Mouse (Mus musculus) testis, adult 2 months (tissue): ENCODE results near the gene Cd68. TPM values are rescaled to one million over a fixed set of nuclear protein-coding genes. Genes with fewer than 3 reads are reported as not detected.
"Not testable (repeated sequence)": the region's sequence is repeated elsewhere in the genome, so short reads cannot be mapped to it uniquely, and the experiment has no call there.

Experiments
- H3K27ac ChIP-seq: fragments of 200-500 bp; 2 replicates; pipeline ENCODE4 v1.5.1; 2012; ENCODE audit warnings: low read depth, low read length; ENCODE audit not compliant: control insufficient read depth, insufficient read depth
- H3K27me3 ChIP-seq: fragments of 200-500 bp; 2 replicates; pipeline ENCODE4 v1.6.1; 2012; ENCODE audit warnings: mild to moderate bottlenecking, low read length, moderate library complexity; ENCODE audit not compliant: control insufficient read depth, insufficient read depth
- H3K36me3 ChIP-seq: fragments of 200-500 bp; 2 replicates; pipeline ENCODE4 v1.6.1; 2012; ENCODE audit warnings: mild to moderate bottlenecking, low read length; ENCODE audit not compliant: control insufficient read depth, insufficient read depth
- H3K4me1 ChIP-seq: fragments of 200-500 bp; 2 replicates; pipeline ENCODE4 v1.6.1; 2012; ENCODE audit warnings: low read length; ENCODE audit not compliant: control insufficient read depth, insufficient read depth
- H3K4me3 ChIP-seq: fragments of 200-500 bp; 2 replicates; pipeline ENCODE4 v1.5.1; 2012; ENCODE audit warnings: low read depth, mild to moderate bottlenecking, low read length, moderate library complexity, mixed read lengths; ENCODE audit not compliant: control insufficient read depth
- CTCF ChIP-seq: fragments of 200-500 bp; IDR thresholded peaks from 2 replicates; pipeline ENCODE4 v1.5.1; 2012; ENCODE audit warnings: low read depth, mild to moderate bottlenecking, inconsistent platforms, low read length, moderate library complexity; ENCODE audit not compliant: control insufficient read depth, insufficient read depth, insufficient replicate concordance
- POLR2A ChIP-seq: fragments of 200-500 bp; IDR thresholded peaks from 2 replicates; pipeline ENCODE4 v1.6.1; 2012; ENCODE audit warnings: low read depth, mild to moderate bottlenecking, inconsistent platforms, low read length, moderate library complexity; ENCODE audit not compliant: control insufficient read depth
- polyA plus RNA-seq: library from polyadenylated mRNA; depleted of rRNA; stranded (reverse); fragments of >200 nt; gene quantifications from 2 replicates; pipeline ENCODE4 v1.2.3, GENCODE M21; 2012; rRNA removed

The Cd68 gene
- polyA plus RNA-seq, 1 experiment, result 4.4 TPM

DNA sequence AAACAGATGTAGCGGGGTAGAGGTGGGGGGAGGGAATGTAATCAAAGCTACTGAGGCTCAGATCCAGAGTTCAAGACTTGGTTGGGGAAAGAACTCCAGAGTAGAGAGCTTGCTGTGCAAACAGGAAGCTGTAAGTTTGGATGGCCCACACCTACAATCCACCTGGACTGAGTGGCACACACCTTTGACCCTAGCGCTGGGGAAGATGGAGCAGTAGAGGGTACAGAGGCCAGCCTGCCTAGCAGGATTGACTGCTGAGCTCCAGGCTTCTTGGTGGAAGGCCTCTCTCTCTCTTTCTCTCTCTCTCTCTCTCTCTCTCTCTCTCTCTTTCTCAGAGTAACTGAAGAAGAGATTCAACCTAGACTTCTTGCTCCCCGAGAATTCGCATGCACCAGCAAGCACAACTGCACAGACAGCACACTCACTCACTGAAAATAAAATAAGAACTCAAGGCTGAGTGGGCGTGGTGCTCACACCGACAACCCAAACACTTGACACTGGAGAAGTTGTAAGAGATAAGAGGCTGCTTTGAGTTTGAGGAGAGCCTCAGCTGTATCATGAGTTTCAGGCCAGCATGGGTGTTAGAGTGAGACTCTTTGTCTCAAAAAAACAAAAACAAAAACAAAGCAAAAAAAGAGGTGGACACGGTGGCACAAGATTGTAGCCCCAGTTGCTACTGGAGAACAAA, 45.4 kb downstream of the Cd68 start:
- Histone ChIP-seq H3K36me3 (no peaks in the 10 kb centered on the region), H3K4me3 (no peak overlapping the region), H3K4me1 (peaks cover 16% of the 10 kb centered on the region), H3K27ac (no peak overlapping the region; the same call in 1 of the 2 replicates), H3K27me3 (no peaks in the 10 kb centered on the region)
- TF ChIP-seq CTCF, result no peak
- no peak for TF ChIP-seq POLR2A

DNA sequence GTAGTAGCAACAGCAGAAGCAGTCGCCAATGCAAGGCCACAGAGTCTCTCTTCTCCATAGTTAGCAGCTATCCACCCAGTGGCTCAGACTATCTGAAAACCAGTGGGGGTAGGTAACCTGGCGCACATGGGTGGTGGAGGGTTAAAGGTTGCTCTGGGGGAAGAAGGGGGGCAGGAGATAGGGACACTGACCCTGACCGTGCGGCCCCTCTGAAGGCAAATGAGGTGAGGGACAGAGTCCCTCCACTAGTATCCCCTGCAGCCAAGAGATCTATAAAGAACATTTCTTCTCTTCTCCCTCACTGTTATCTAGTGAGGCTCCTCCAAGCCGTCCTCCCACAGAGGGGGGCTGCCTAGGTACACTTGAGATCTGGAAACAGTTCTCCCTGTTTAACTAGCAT, 48.1 kb downstream of the Cd68 start, which contains the start of gene Shbg:
TSS of gene Shbg (minus strand) at position 101 of the 400 bp plus-strand sequence.
- H3K27me3 ChIP-seq, result no peaks in the 10 kb centered on the region
- no peak within 1 kb of the TSS for H3K4me3 ChIP-seq
- peak within 1 kb of the TSS; percentile 44 for H3K27ac ChIP-seq
- TF ChIP-seq CTCF (no peak), POLR2A (no peak)
- no peaks in the 10 kb centered on the region for H3K36me3 ChIP-seq
- peaks cover 24% of the 10 kb centered on the region for H3K4me1 ChIP-seq

DNA sequence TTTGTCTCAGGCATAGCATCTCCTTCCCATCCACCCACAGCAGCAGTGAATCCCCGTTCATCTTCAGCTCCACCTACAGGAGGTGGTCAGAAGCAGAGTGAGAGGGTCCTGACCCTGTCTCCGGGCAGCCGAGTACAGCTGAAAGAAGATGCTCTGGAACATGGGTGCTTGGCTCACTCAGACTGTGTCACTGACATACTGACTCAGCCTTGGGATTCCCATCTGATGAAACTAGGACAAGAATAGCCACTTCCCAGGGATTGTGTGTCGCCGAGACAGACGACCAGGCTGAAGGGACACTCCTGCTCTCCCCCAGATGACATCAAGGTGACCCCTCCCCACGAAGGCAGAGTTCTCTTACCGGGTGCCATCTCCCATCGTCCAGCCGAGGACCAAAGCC, 49.2 kb downstream of the Cd68 start:
- TF ChIP-seq CTCF (no peak), POLR2A (no peak)
- H3K4me3 ChIP-seq, result no peak overlapping the region

DNA sequence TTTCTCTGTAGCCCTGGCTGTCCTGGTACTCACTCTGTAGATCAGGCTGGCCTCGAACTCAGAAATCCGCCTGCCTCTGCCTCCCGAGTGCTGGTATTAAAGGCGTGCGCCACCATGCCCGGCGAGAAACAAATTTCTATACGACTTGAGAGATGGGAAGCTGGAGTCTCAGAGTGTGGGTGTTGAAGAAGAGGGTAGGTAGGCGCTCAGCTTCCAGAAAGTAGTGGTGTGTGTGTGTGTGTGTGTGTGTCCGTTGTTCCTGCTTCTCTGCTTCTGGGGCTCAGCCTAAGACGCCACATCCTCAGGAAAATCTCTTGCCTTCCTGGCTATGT, 51.7 kb downstream of the Cd68 start:
- not testable (repeated sequence) for H3K36me3 ChIP-seq, H3K27me3 ChIP-seq, H3K27ac ChIP-seq
- peaks cover 11% of the 10 kb centered on the region for H3K4me1 ChIP-seq
- peak overlapping the region; percentile 40 for H3K4me3 ChIP-seq

More for the DNA sequence above, 49.2 kb downstream of the Cd68 start:
- peaks cover 14% of the 10 kb centered on the region for H3K4me1 ChIP-seq
- no peaks in the 10 kb centered on the region for H3K36me3 ChIP-seq
- no peaks in the 10 kb centered on the region for H3K27me3 ChIP-seq
- peak overlapping the region; percentile 27; the same call in 1 of the 2 replicates for H3K27ac ChIP-seq

Other genes with a start within 250 kb of the Cd68 start
- gene Dnah2, start 117.0 kb downstream of the Cd68 start, polyA plus RNA-seq, result 39.3 and 42.7 TPM in 2 replicates
- 2.7 and 3.3 TPM in 2 replicates for gene Efnb3, start 105.9 kb downstream of the Cd68 start, polyA plus RNA-seq
- 9.5 and 9.7 TPM in 2 replicates for gene Wrap53, start 85.9 kb downstream of the Cd68 start, polyA plus RNA-seq
- 22.1 TPM in 2 replicates for gene Trp53, start 85.8 kb downstream of the Cd68 start, polyA plus RNA-seq
- gene Atp1b2, start 60.2 kb downstream of the Cd68 start, polyA plus RNA-seq, result 27.9 and 40.5 TPM in 2 replicates
- 11.9 and 16.4 TPM in 2 replicates for gene Shbg, start 48.2 kb downstream of the Cd68 start, polyA plus RNA-seq
- 7.0 and 9.4 TPM in 2 replicates for gene Sat2, start 44.1 kb downstream of the Cd68 start, polyA plus RNA-seq
- 63.3 and 69.1 TPM in 2 replicates for gene Fxr2, start 33.2 kb downstream of the Cd68 start, polyA plus RNA-seq
- 0.25 and 0.38 TPM in 2 replicates for gene Sox15, start 10.8 kb downstream of the Cd68 start, polyA plus RNA-seq
- gene Mpdu1, start 3.5 kb downstream of the Cd68 start, polyA plus RNA-seq, result 41.9 and 42.5 TPM in 2 replicates
- gene Eif4a1, start 6.3 kb upstream of the Cd68 start, polyA plus RNA-seq, result 166 and 210 TPM in 2 replicates
- gene Senp3, start 15.9 kb upstream of the Cd68 start, polyA plus RNA-seq, result 54.7 and 67.6 TPM in 2 replicates
- 4.2 and 5.6 TPM in 2 replicates for gene Tnfsf13, start 19.6 kb upstream of the Cd68 start, polyA plus RNA-seq
- 2.9 and 3.3 TPM in 2 replicates for gene Tnfsf12, start 29.7 kb upstream of the Cd68 start, polyA plus RNA-seq
- gene Tnfsfm13, start 29.9 kb upstream of the Cd68 start, polyA plus RNA-seq, result 1.3 and 1.9 TPM in 2 replicates
- gene Polr2a, start 92.5 kb upstream of the Cd68 start, polyA plus RNA-seq, result 54.7 and 75.8 TPM in 2 replicates
- 210 and 236 TPM in 2 replicates for gene Slc35g3, start 95.8 kb upstream of the Cd68 start, polyA plus RNA-seq
- 5.1 and 6.0 TPM in 2 replicates for gene Zbtb4, start 99.8 kb upstream of the Cd68 start, polyA plus RNA-seq
- 0.79 and 1.2 TPM in 2 replicates for gene Chrnb1, start 129.8 kb upstream of the Cd68 start, polyA plus RNA-seq
- gene Fgf11, start 135.7 kb upstream of the Cd68 start, polyA plus RNA-seq, result 2.7 and 3.2 TPM in 2 replicates
- 0.52 and 0.79 TPM in 2 replicates for gene Tmem102, start 139.5 kb upstream of the Cd68 start, polyA plus RNA-seq
- gene Gm39566, start 149.1 kb upstream of the Cd68 start, polyA plus RNA-seq, result 136 and 193 TPM in 2 replicates
- gene Spem2, start 152.3 kb upstream of the Cd68 start, polyA plus RNA-seq, result 758 and 858 TPM in 2 replicates
- 1,704 and 1,758 TPM in 2 replicates for gene Spem1, start 156.0 kb upstream of the Cd68 start, polyA plus RNA-seq
- gene Nlgn2, start 171.6 kb upstream of the Cd68 start, polyA plus RNA-seq, result 2.4 and 2.7 TPM in 2 replicates
- gene Tmem256, start 172.4 kb upstream of the Cd68 start, polyA plus RNA-seq, result 21.9 and 22.7 TPM in 2 replicates
- gene Plscr3, start 180.2 kb upstream of the Cd68 start, polyA plus RNA-seq, result 6.5 and 8.5 TPM in 2 replicates
- gene Tnk1, start 192.6 kb upstream of the Cd68 start, polyA plus RNA-seq, result 1.6 and 1.9 TPM in 2 replicates
- gene Tmem95, start 211.9 kb upstream of the Cd68 start, polyA plus RNA-seq, result 20.8 and 27.5 TPM in 2 replicates
- 0.47 and 0.69 TPM in 2 replicates for gene Kctd11, start 215.3 kb upstream of the Cd68 start, polyA plus RNA-seq
- 4.0 and 4.9 TPM in 2 replicates for gene Acap1, start 229.4 kb upstream of the Cd68 start, polyA plus RNA-seq
- 124 and 125 TPM in 2 replicates for gene 2810408A11Rik, start 234.8 kb upstream of the Cd68 start, polyA plus RNA-seq
- 57.7 and 61.1 TPM in 2 replicates for gene Neurl4, start 234.9 kb upstream of the Cd68 start, polyA plus RNA-seq
- gene Gps2, start 247.7 kb upstream of the Cd68 start, polyA plus RNA-seq, result 290 and 295 TPM in 2 replicates